Mouse (Mus musculus) stomach, postnatal 0 days (tissue): ENCODE results near the gene Mylk.

Experiments
- CTCF ChIP-seq: IDR thresholded peaks from 2 replicates; pipeline ENCODE4 v1.5.1; 2016; ENCODE audit warnings: antibody characterized with exemption, low read depth, mild to moderate bottlenecking, moderate library complexity
- EP300 ChIP-seq: optimal IDR thresholded peaks from 2 replicates; pipeline ENCODE3; 2016; ENCODE audit warnings: antibody characterized with exemption

GRCm38 (mm10) chr16:34937611-34938010 is 192.6 kb downstream of the Mylk start:
- TF ChIP-seq CTCF, result no peak
- TF ChIP-seq EP300, result no peak
